Mouse (Mus musculus): ENCODE results near the gene Krtap10-4. TPM values are rescaled to one million over a fixed set of nuclear protein-coding genes. Genes with fewer than 3 reads are reported as not detected.

The Krtap10-4 gene
- polyA plus RNA-seq (2012; rRNA removed), result not detected in 2 replicates

GRCm38 (mm10) chr10:77826951-77827350, at the start of gene Krtap10-4:
Krtap10-4 (minus strand) TSS chr10:77827095.

DNA sequence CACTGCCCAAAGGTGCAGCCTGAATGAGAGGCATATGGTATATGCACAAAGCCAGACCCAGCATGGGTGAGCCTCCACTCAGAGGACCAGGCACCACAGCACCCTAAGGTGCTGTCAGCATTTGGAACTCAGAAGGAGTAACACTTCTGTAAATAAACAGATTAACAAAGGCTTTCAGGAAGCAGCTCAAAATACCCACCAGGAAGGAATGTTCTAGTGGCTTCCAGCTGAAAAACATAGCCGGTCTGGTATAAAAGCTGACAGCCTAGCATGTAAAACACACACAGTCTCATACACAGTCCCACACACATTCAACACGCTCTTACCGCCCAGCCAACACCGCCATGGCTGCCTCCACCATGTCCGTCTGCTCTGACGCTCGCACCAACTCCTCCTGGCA, 34.8 kb upstream of the Krtap10-4 start, which contains the start of gene Gm3285:
Gm3285 (plus strand) TSS at position 301 of the 400 bp plus-strand sequence.

DNA sequence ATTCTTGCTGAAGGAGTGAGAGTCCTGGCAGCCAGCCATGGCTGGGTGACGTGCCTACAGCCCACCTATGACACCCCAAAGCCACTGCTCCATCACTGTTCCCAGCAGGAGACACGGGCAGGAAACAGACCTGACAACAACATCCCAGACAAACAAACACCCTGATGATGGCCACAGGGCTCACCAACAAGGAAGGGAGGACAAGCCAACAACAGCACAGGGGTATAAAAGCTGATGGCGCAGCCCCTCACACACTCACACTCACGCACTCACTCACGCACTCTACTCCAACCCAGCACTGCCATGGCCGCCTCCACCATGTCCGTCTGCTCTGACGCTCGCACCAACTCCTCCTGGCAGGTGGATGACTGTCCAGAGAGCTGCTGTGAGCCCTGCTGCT, 25.7 kb upstream of the Krtap10-4 start, which contains the start of gene Gm10318:
Gm10318 (plus strand) TSS at position 301 of the 400 bp plus-strand sequence.

DNA sequence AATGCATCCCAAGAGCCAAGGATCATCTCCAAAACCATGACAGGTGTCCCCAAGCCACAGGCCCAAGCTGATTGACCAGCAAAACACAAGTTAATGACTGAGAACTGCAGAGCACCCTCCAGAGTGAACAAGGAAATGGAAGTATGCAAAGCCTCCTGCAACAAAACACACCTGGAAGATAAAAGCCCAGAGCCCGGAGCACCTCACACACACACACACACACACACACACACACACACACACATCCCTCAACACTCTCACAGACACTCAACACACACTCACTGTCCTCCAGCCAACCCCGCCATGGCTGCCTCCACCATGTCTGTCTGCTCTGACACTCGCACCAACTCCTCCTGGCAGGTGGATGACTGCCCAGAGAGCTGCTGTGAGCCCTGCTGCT, 19.6 kb upstream of the Krtap10-4 start, which contains the start of gene Gm36176:
Gm36176 (plus strand) TSS at position 301 of the 400 bp plus-strand sequence.

DNA sequence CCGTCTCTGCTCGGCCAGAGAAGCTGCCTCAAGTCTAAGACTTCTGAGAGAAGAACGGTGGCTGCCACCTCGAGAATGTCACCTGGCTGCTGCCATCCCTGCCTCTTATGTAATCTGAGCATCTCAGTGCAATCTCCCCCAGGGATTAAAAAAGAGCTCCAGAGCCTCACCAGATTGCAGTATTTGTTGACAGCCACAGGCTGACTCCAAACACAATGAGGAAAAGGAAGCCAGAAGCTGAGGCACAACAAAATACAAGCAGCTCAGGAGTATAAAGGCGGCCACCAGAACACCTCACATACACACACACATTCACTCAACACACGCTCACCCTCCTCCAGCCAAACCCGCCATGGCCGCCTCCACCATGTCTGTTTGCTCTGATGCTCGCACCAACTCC, 8.8 kb upstream of the Krtap10-4 start, which contains the start of gene Krtap10-10:
Krtap10-10 (plus strand) TSS at position 301 of the 400 bp plus-strand sequence.

GRCm38 (mm10) chr10:77814382-77814781, 12.5 kb downstream of the Krtap10-4 start, which contains the start of gene Gm2696:
Gm2696 (plus strand) TSS chr10:77814682.

GRCm38 (mm10) chr10:77811743-77812142, 15.2 kb downstream of the Krtap10-4 start, which contains the start of gene Gm9507:
Gm9507 (minus strand) TSS chr10:77811843.

GRCm38 (mm10) chr10:77798921-77799508, 27.9 kb downstream of the Krtap10-4 start, which contains the start of gene Gm19668:
Gm19668 (minus strand) TSS chr10:77799133.

GRCm38 (mm10) chr10:77794976-77795375, 31.9 kb downstream of the Krtap10-4 start, which contains the start of gene Gm9639:
Gm9639 (minus strand) TSS chr10:77795076.

DNA sequence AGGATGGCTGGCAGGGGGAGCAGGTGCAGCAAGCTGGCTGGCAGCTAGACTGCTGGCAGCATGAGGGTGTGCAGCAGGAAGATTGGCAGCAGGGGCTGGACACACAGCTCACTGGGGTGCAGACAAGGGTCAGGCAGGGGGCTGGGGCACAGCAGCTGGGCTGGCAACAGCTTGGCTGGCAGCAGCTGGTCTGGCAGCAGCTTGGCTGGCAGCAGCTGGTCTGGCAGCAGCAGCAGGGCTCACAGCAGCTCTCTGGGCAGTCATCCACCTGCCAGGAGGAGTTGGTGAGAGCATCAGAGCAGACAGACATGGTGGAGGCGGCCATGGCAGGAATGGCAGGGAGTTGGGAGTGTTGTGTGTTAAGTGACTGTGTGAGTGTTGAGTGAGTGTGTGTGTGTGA, 39.0 kb downstream of the Krtap10-4 start, which contains the start of gene Gm7137:
Gm7137 (minus strand) TSS at position 325 of the 400 bp plus-strand sequence.

DNA sequence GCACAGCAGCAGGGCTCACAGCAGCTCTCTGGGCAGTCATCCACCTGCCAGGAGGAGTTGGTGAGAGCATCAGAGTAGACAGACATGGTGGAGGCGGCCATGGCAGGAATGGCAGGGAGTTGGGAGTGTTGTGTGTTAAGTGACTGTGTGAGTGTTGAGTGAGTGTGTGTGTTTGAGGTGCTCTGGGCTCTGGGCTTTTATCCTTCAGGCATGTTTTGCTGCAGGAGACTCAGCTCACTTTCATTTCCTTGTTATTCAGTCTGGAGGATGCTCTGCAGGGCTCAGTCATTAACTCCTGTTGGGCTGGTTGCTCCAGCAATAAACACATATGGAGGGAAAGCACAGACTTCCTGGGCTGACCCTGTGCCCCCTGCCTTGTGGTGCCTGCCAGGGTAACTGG, 44.5 kb downstream of the Krtap10-4 start, which contains the start of gene Gm3250:
Gm3250 (minus strand) TSS at position 101 of the 400 bp plus-strand sequence.

DNA sequence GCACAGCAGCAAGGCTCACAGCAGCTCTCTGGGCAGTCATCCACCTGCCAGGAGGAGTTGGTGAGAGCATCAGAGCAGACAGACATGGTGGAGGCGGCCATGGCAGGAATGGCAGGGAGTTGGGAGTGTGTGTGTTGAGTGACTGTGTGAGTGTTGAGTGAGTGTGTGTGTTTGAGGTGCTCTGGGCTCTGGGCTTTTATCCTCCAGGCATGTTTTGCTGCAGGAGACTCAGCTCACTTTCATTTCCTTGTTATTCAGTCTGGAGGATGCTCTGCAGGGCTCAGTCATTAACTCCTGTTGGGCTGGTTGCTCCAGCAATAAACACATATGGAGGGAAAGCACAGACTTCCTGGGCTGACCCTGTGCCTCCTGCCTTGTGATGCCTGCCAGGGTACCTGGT, 50.1 kb downstream of the Krtap10-4 start, which contains the start of gene Gm7138:
Gm7138 (minus strand) TSS at position 101 of the 400 bp plus-strand sequence.

Other genes starting within 250 kb of the Krtap10-4 start
- gene Pttg1ip, start 245.4 kb downstream of the Krtap10-4 start, polyA plus RNA-seq (2012; rRNA removed), result 150 and 206 TPM in 2 replicates
- 416 and 428 TPM in 2 replicates for gene Sumo3, start 221.0 kb downstream of the Krtap10-4 start, polyA plus RNA-seq (2012; rRNA removed)
- gene Gm49325, start 220.9 kb downstream of the Krtap10-4 start, polyA plus RNA-seq (2012; rRNA removed), result not detected in 2 replicates
- gene Ube2g2, start 204.8 kb downstream of the Krtap10-4 start, polyA plus RNA-seq (2012; rRNA removed), result 43.5 and 49.7 TPM in 2 replicates
- 1.2 and 1.3 TPM in 2 replicates for gene Tspear, start 140.5 kb downstream of the Krtap10-4 start, polyA plus RNA-seq (2012; rRNA removed)
- gene Gm19402, start 136.3 kb downstream of the Krtap10-4 start, polyA plus RNA-seq (2012; rRNA removed), result not detected in 2 replicates
- not detected in 2 replicates for gene Gm9508, start 129.9 kb downstream of the Krtap10-4 start, polyA plus RNA-seq (2012; rRNA removed)
- not detected in 2 replicates for gene Gm10272, start 120.5 kb downstream of the Krtap10-4 start, polyA plus RNA-seq (2012; rRNA removed)
- gene Gm10024, start 115.6 kb downstream of the Krtap10-4 start, polyA plus RNA-seq (2012; rRNA removed), result not detected in 2 replicates
- gene Gm10142, start 111.3 kb downstream of the Krtap10-4 start, polyA plus RNA-seq (2012; rRNA removed), result not detected in 2 replicates
- not detected in 2 replicates for gene Krtap12-1, start 106.5 kb downstream of the Krtap10-4 start, polyA plus RNA-seq (2012; rRNA removed)
- not detected in 2 replicates for gene Gm10100, start 100.6 kb downstream of the Krtap10-4 start, polyA plus RNA-seq (2012; rRNA removed)
- gene Gm18596, start 84.5 kb downstream of the Krtap10-4 start, polyA plus RNA-seq (2012; rRNA removed), result not detected in 2 replicates
- gene Gm9736, start 75.7 kb downstream of the Krtap10-4 start, polyA plus RNA-seq (2012; rRNA removed), result not detected in 2 replicates
- not detected in 2 replicates for gene Gm3233, start 67.4 kb downstream of the Krtap10-4 start, polyA plus RNA-seq (2012; rRNA removed)
- gene Gm3238, start 55.8 kb downstream of the Krtap10-4 start, polyA plus RNA-seq (2012; rRNA removed), result not detected in 2 replicates
- gene Gm7138, start 50.2 kb downstream of the Krtap10-4 start, polyA plus RNA-seq (2012; rRNA removed), result not detected in 2 replicates
- not detected in 2 replicates for gene Gm3250, start 44.6 kb downstream of the Krtap10-4 start, polyA plus RNA-seq (2012; rRNA removed)
- gene Gm7137, start 38.9 kb downstream of the Krtap10-4 start, polyA plus RNA-seq (2012; rRNA removed), result not detected in 2 replicates
- not detected in 2 replicates for gene Gm9639, start 32.0 kb downstream of the Krtap10-4 start, polyA plus RNA-seq (2012; rRNA removed)
- gene Gm19668, start 28.0 kb downstream of the Krtap10-4 start, polyA plus RNA-seq (2012; rRNA removed), result not detected in 2 replicates
- gene Gm9507, start 15.3 kb downstream of the Krtap10-4 start, polyA plus RNA-seq (2012; rRNA removed), result not detected in 2 replicates
- 0.33 TPM in 1 of 2 replicates, not detected in the other for gene Gm2696, start 12.4 kb downstream of the Krtap10-4 start, polyA plus RNA-seq (2012; rRNA removed)
- gene Krtap10-10, start 8.9 kb upstream of the Krtap10-4 start, polyA plus RNA-seq (2012; rRNA removed), result not detected in 2 replicates
- gene Gm36176, start 19.7 kb upstream of the Krtap10-4 start, polyA plus RNA-seq (2012; rRNA removed), result not detected in 2 replicates
- not detected in 2 replicates for gene Gm10318, start 25.8 kb upstream of the Krtap10-4 start, polyA plus RNA-seq (2012; rRNA removed)
- not detected in 2 replicates for gene Gm3285, start 34.9 kb upstream of the Krtap10-4 start, polyA plus RNA-seq (2012; rRNA removed)
- 3.4 and 3.8 TPM in 2 replicates for gene Lrrc3, start 75.4 kb upstream of the Krtap10-4 start, polyA plus RNA-seq (2012; rRNA removed)
- 1.5 and 1.6 TPM in 2 replicates for gene Trpm2, start 143.5 kb upstream of the Krtap10-4 start, polyA plus RNA-seq (2012; rRNA removed)
- gene 1810043G02Rik, start 151.4 kb upstream of the Krtap10-4 start, polyA plus RNA-seq (2012; rRNA removed), result 104 and 111 TPM in 2 replicates
- gene Pfkl, start 183.0 kb upstream of the Krtap10-4 start, polyA plus RNA-seq (2012; rRNA removed), result 168 and 197 TPM in 2 replicates
- gene Dnmt3l, start 214.9 kb upstream of the Krtap10-4 start, polyA plus RNA-seq (2012; rRNA removed), result 2.7 and 3.3 TPM in 2 replicates
- gene Aire, start 216.5 kb upstream of the Krtap10-4 start, polyA plus RNA-seq (2012; rRNA removed), result 3.6 TPM in 2 replicates
- gene Icosl, start 242.2 kb upstream of the Krtap10-4 start, polyA plus RNA-seq (2012; rRNA removed), result 29.7 and 41.0 TPM in 2 replicates

Data from ovary, adult 2 months (tissue).